Mouse (Mus musculus) lung, adult 2 months (tissue): ENCODE results near the gene Tbc1d20.

Source experiments
- CTCF ChIP-seq: fragments of 200-500 bp; IDR thresholded peaks from 2 replicates; pipeline ENCODE4 v1.5.1; 2011; ENCODE audit warnings: mild to moderate bottlenecking, low read length, control low read depth; ENCODE audit not compliant: insufficient read depth
- POLR2A ChIP-seq: fragments of 200-500 bp; IDR thresholded peaks from 2 replicates; pipeline ENCODE4 v1.6.1; 2011; ENCODE audit warnings: low read depth, mild to moderate bottlenecking, control low read depth, low read length, borderline replicate concordance; ENCODE audit errors: extremely low read depth

- no peak for TF ChIP-seq POLR2A
- no peak for TF ChIP-seq CTCF
Measured at GRCm38 (mm10) chr2:152326157-152326556, 32.5 kb downstream of the Tbc1d20 start.
